Mouse (Mus musculus) liver, postnatal 0 days (tissue): ENCODE results near the gene Dnase1l3.

ENCODE experiments used
- CTCF ChIP-seq: sonication (generic); IDR thresholded peaks from 2 replicates; pipeline ENCODE4 v1.5.1; 2016; ENCODE audit warnings: antibody characterized with exemption, low read depth
- EP300 ChIP-seq: IDR thresholded peaks from 2 replicates; pipeline ENCODE4 v1.6.1; 2016; ENCODE audit warnings: antibody characterized with exemption, low read depth, mild to moderate bottlenecking

GRCm38 (mm10) chr14:7937052-7937630 is 57.2 kb downstream of the Dnase1l3 start:
- TF ChIP-seq CTCF, result peak; percentile 54
- no peak for TF ChIP-seq EP300
